Mouse (Mus musculus): ENCODE measurements around the gene Sympk. TPM values are rescaled to one million over a fixed set of nuclear protein-coding genes. Genes with fewer than 3 reads are reported as not detected.

The Sympk gene
- 26.3 and 28.4 TPM in 2 replicates for polyA plus RNA-seq (2014; fragmentation: Nextera tagmentation; extraction: Ambion mirVana)

GRCm38 (mm10) chr7:19024096-19024506 lies at the start of gene Sympk:
Sympk (plus strand) TSS chr7:19024377.
- Histone ChIP-seq H3K27me3 (replicated peaks; ENCODE audit: control insufficient read depth, insufficient read depth, low read length) (peaks cover 36% of the 10 kb centered on the region), H3K27ac (ENCODE audit: low read depth, low read length) (peak within 1 kb of the TSS; percentile 62; the same call in 1 of the 2 replicates), H3K9me3 (ENCODE audit: control insufficient read depth, low read length) (no peaks in the 10 kb centered on the region), H3K4me2 (peak within 1 kb of the TSS; percentile 96), H3K4me1 (replicated peaks; ENCODE audit: control insufficient read depth, insufficient read depth, low read length) (peaks cover 22% of the 10 kb centered on the region), H3K36me3 (ENCODE audit: control insufficient read depth, insufficient read depth, low read length) (peaks cover 6% of the 10 kb centered on the region; the same call in 1 of the 2 replicates), H3K4me3 (ENCODE audit: low read depth, low read length) (peak within 1 kb of the TSS; percentile 98), H3K9ac (ENCODE audit: low read depth, low read length) (peak within 1 kb of the TSS; percentile 95)
- WGBS, result under 1% methylated on average over 44 of the region's 50 CpGs
- DNase-seq (ENCODE audit: low spot score) (peak; percentile 94), ATAC-seq (replicated peaks; ENCODE audit: low FRiP score) (peak; percentile 91)

GRCm38 (mm10) chr7:18978381-18978780 lies 45.8 kb upstream of the Sympk start:
- Histone ChIP-seq H3K4me3 (ENCODE audit: low read depth, low read length) (no peak overlapping the region), H3K4me1 (replicated peaks; ENCODE audit: control insufficient read depth, insufficient read depth, low read length) (no peaks in the 10 kb centered on the region), H3K4me2 (no peak overlapping the region), H3K36me3 (ENCODE audit: control insufficient read depth, insufficient read depth, low read length) (no peaks in the 10 kb centered on the region), H3K27me3 (replicated peaks; ENCODE audit: control insufficient read depth, insufficient read depth, low read length) (no peaks in the 10 kb centered on the region), H3K9me3 (ENCODE audit: control insufficient read depth, low read length) (no peaks in the 10 kb centered on the region), H3K27ac (ENCODE audit: low read depth, low read length) (no peak overlapping the region), H3K9ac (ENCODE audit: low read depth, low read length) (no peak overlapping the region)
- ATAC-seq (replicated peaks; ENCODE audit: low FRiP score), result no peak
- no peak for DNase-seq (ENCODE audit: low spot score)
- WGBS, result 91% methylated on average over 9 of the region's 9 CpGs

GRCm38 (mm10) chr7:18986503-18986902 lies 37.7 kb upstream of the Sympk start:
- no peak for DNase-seq (ENCODE audit: low spot score)
- Histone ChIP-seq H3K4me2 (no peak overlapping the region), H3K4me3 (ENCODE audit: low read depth, low read length) (no peak overlapping the region), H3K27me3 (replicated peaks; ENCODE audit: control insufficient read depth, insufficient read depth, low read length) (peaks cover 29% of the 10 kb centered on the region), H3K36me3 (ENCODE audit: control insufficient read depth, insufficient read depth, low read length) (no peaks in the 10 kb centered on the region), H3K9me3 (ENCODE audit: control insufficient read depth, low read length) (no peaks in the 10 kb centered on the region), H3K9ac (ENCODE audit: low read depth, low read length) (no peak overlapping the region), H3K27ac (ENCODE audit: low read depth, low read length) (no peak overlapping the region), H3K4me1 (replicated peaks; ENCODE audit: control insufficient read depth, insufficient read depth, low read length) (peaks cover 10% of the 10 kb centered on the region)
- WGBS, result 68% methylated on average over 2 of the region's 2 CpGs
- no peak for ATAC-seq (replicated peaks; ENCODE audit: low FRiP score)

- Histone ChIP-seq H3K27me3 (replicated peaks; ENCODE audit: control insufficient read depth, insufficient read depth, low read length) (peaks cover 35% of the 10 kb centered on the region), H3K9me3 (ENCODE audit: control insufficient read depth, low read length) (no peaks in the 10 kb centered on the region), H3K4me2 (no peak within 1 kb of the TSS), H3K9ac (ENCODE audit: low read depth, low read length) (no peak within 1 kb of the TSS), H3K4me1 (replicated peaks; ENCODE audit: control insufficient read depth, insufficient read depth, low read length) (peaks cover 12% of the 10 kb centered on the region), H3K36me3 (ENCODE audit: control insufficient read depth, insufficient read depth, low read length) (no peaks in the 10 kb centered on the region), H3K27ac (ENCODE audit: low read depth, low read length) (no peak within 1 kb of the TSS), H3K4me3 (ENCODE audit: low read depth, low read length) (no peak within 1 kb of the TSS)
- ATAC-seq (replicated peaks; ENCODE audit: low FRiP score) (no peak), DNase-seq (ENCODE audit: low spot score) (no peak)
- WGBS, result 60% methylated on average over 2 of the region's 2 CpGs
These were observed 37.1 kb upstream of the Sympk start, which contains the start of gene Nanos2 for GRCm38 (mm10) chr7:18987100-18987499. Nanos2 (plus strand) TSS chr7:18987400.

GRCm38 (mm10) chr7:18987747-18988146 lies 36.4 kb upstream of the Sympk start:
- H3K4me3 ChIP-seq (ENCODE audit: low read depth, low read length), result no peak overlapping the region
- H3K9me3 ChIP-seq (ENCODE audit: control insufficient read depth, low read length), result no peaks in the 10 kb centered on the region
- 63% methylated on average over 13 of the region's 13 CpGs for WGBS
- DNase-seq (ENCODE audit: low spot score), result no peak
- no peak overlapping the region for H3K9ac ChIP-seq (ENCODE audit: low read depth, low read length)
- H3K4me2 ChIP-seq, result no peak overlapping the region
- H3K36me3 ChIP-seq (ENCODE audit: control insufficient read depth, insufficient read depth, low read length), result no peaks in the 10 kb centered on the region
- H3K27me3 ChIP-seq (replicated peaks; ENCODE audit: control insufficient read depth, insufficient read depth, low read length), result peaks cover 42% of the 10 kb centered on the region
- peaks cover 12% of the 10 kb centered on the region for H3K4me1 ChIP-seq (replicated peaks; ENCODE audit: control insufficient read depth, insufficient read depth, low read length)
- ATAC-seq (replicated peaks; ENCODE audit: low FRiP score), result no peak
- H3K27ac ChIP-seq (ENCODE audit: low read depth, low read length), result no peak overlapping the region

GRCm38 (mm10) chr7:18988780-18989179 lies 35.4 kb upstream of the Sympk start:
- Histone ChIP-seq H3K27ac (ENCODE audit: low read depth, low read length) (no peak overlapping the region), H3K4me1 (replicated peaks; ENCODE audit: control insufficient read depth, insufficient read depth, low read length) (peaks cover 12% of the 10 kb centered on the region), H3K27me3 (replicated peaks; ENCODE audit: control insufficient read depth, insufficient read depth, low read length) (peaks cover 51% of the 10 kb centered on the region), H3K4me3 (ENCODE audit: low read depth, low read length) (no peak overlapping the region), H3K9ac (ENCODE audit: low read depth, low read length) (no peak overlapping the region), H3K4me2 (no peak overlapping the region), H3K9me3 (ENCODE audit: control insufficient read depth, low read length) (no peaks in the 10 kb centered on the region), H3K36me3 (ENCODE audit: control insufficient read depth, insufficient read depth, low read length) (no peaks in the 10 kb centered on the region)
- 57% methylated on average over 6 of the region's 6 CpGs for WGBS
- no peak for DNase-seq (ENCODE audit: low spot score)
- no peak for ATAC-seq (replicated peaks; ENCODE audit: low FRiP score)

- no peaks in the 10 kb centered on the region for H3K9me3 ChIP-seq (ENCODE audit: control insufficient read depth, low read length)
- peaks cover 12% of the 10 kb centered on the region for H3K4me1 ChIP-seq (replicated peaks; ENCODE audit: control insufficient read depth, insufficient read depth, low read length)
- H3K9ac ChIP-seq (ENCODE audit: low read depth, low read length), result no peak overlapping the region
- peaks cover 55% of the 10 kb centered on the region for H3K27me3 ChIP-seq (replicated peaks; ENCODE audit: control insufficient read depth, insufficient read depth, low read length)
- peak overlapping the region; percentile 42 for H3K4me3 ChIP-seq (ENCODE audit: low read depth, low read length)
- no peak for ATAC-seq (replicated peaks; ENCODE audit: low FRiP score)
- H3K36me3 ChIP-seq (ENCODE audit: control insufficient read depth, insufficient read depth, low read length), result no peaks in the 10 kb centered on the region
- peak overlapping the region; percentile 82 for H3K4me2 ChIP-seq
- H3K27ac ChIP-seq (ENCODE audit: low read depth, low read length), result no peak overlapping the region
- 13% methylated on average over 5 of the region's 5 CpGs for WGBS
- DNase-seq (ENCODE audit: low spot score), result no peak
These were observed 34.2 kb upstream of the Sympk start for GRCm38 (mm10) chr7:18989995-18990394.

GRCm38 (mm10) chr7:18990601-18991295 lies 33.4 kb upstream of the Sympk start, which contains the start of gene Mypop:
Mypop (plus strand) TSS chr7:18991245.
- H3K4me2 ChIP-seq, result peak within 1 kb of the TSS; percentile 82
- no peaks in the 10 kb centered on the region for H3K9me3 ChIP-seq (ENCODE audit: control insufficient read depth, low read length)
- H3K27me3 ChIP-seq (replicated peaks; ENCODE audit: control insufficient read depth, insufficient read depth, low read length), result peaks cover 55% of the 10 kb centered on the region
- H3K27ac ChIP-seq (ENCODE audit: low read depth, low read length), result no peak within 1 kb of the TSS
- peak; percentile 90 for ATAC-seq (replicated peaks; ENCODE audit: low FRiP score)
- H3K9ac ChIP-seq (ENCODE audit: low read depth, low read length), result peak within 1 kb of the TSS; percentile 30
- peak; percentile 98 for DNase-seq (ENCODE audit: low spot score)
- peak within 1 kb of the TSS; percentile 42 for H3K4me3 ChIP-seq (ENCODE audit: low read depth, low read length)
- no peaks in the 10 kb centered on the region for H3K36me3 ChIP-seq (ENCODE audit: control insufficient read depth, insufficient read depth, low read length)
- peaks cover 12% of the 10 kb centered on the region for H3K4me1 ChIP-seq (replicated peaks; ENCODE audit: control insufficient read depth, insufficient read depth, low read length)
- under 1% methylated on average over 36 of the region's 37 CpGs for WGBS

Measured in liver, embryonic 11.5 days (tissue).